Mouse (Mus musculus) stomach, postnatal 0 days (tissue): ENCODE results near the gene Klf9. TPM values are rescaled to one million over a fixed set of nuclear protein-coding genes. Genes with fewer than 3 reads are reported as not detected.

Experiments
- ATAC-seq: fragments of 200-750 bp; cut with Nextera tagmentation; 2 replicates; pipeline ENCODE4 v1.8.0; 2017; ENCODE audit not compliant: low FRiP score, low TSS enrichment
- DNase-seq: peaks from one replicate; pipeline ENCODE4 v3.0.0-alpha.2; 2016; ENCODE audit warnings: low spot score
- H3K27ac ChIP-seq: fragments of 300-500 bp; sonication (generic); replicated peaks from 2 replicates; pipeline ENCODE4 v1.5.1; 2014; ENCODE audit warnings: mild to moderate bottlenecking, control low read depth
- H3K27me3 ChIP-seq: fragments of 300-500 bp; sonication (generic); 2 replicates; pipeline ENCODE4 v1.6.1; 2014; ENCODE audit warnings: low read length; ENCODE audit not compliant: control insufficient read depth, insufficient read depth
- H3K36me3 ChIP-seq: fragments of 300-500 bp; sonication (generic); 2 replicates; pipeline ENCODE4 v1.6.1; 2014; ENCODE audit warnings: low read length, mixed read lengths; ENCODE audit not compliant: control insufficient read depth, insufficient read depth
- H3K4me1 ChIP-seq: fragments of 300-500 bp; sonication (generic); replicated peaks from 2 replicates; pipeline ENCODE4 v1.6.1; 2014; ENCODE audit warnings: antibody characterized with exemption; ENCODE audit not compliant: control insufficient read depth, insufficient read depth
- H3K4me2 ChIP-seq: fragments of 300-500 bp; sonication (generic); replicated peaks from 2 replicates; pipeline ENCODE4 v1.6.1; 2014; ENCODE audit warnings: low read depth, mild to moderate bottlenecking, control low read depth, moderate library complexity
- H3K4me3 ChIP-seq: fragments of 300-500 bp; sonication (generic); 2 replicates; pipeline ENCODE4 v1.5.1; 2014; ENCODE audit warnings: low read depth, low read length, control low read depth
- H3K9ac ChIP-seq: fragments of 300-500 bp; sonication (generic); 2 replicates; pipeline ENCODE4 v1.6.1; 2014; ENCODE audit warnings: mild to moderate bottlenecking, low read length, control low read depth, mixed read lengths
- H3K9me3 ChIP-seq: fragments of 300-500 bp; sonication (generic); 2 replicates; pipeline ENCODE4 v1.6.1; 2016; ENCODE audit warnings: low read length; ENCODE audit not compliant: control insufficient read depth
- CTCF ChIP-seq: IDR thresholded peaks from 2 replicates; pipeline ENCODE4 v1.5.1; 2016; ENCODE audit warnings: antibody characterized with exemption, low read depth, mild to moderate bottlenecking, moderate library complexity
- EP300 ChIP-seq: optimal IDR thresholded peaks from 2 replicates; pipeline ENCODE3; 2016; ENCODE audit warnings: antibody characterized with exemption
- WGBS: fragments of 180-500 bp; shearing (Covaris S2); extraction: QIAGEN DNeasy Blood & Tissue Kit; methylation state at CpG from one replicate; pipeline ENCODE4 v1.1.7; 2014; 5-methylcytosine and 5-hydroxymethylcytosine counted together
- polyA plus RNA-seq: library from polyadenylated mRNA; unstranded; fragments of >200 nt; fragmentation: Nextera tagmentation; extraction: Ambion mirVana; gene quantifications from 2 replicates; pipeline ENCODE4 v1.2.1, GENCODE M21; 2015

Gene Klf9
- polyA plus RNA-seq, 1 experiment from 2014 or later, result 17.4 TPM

DNA sequence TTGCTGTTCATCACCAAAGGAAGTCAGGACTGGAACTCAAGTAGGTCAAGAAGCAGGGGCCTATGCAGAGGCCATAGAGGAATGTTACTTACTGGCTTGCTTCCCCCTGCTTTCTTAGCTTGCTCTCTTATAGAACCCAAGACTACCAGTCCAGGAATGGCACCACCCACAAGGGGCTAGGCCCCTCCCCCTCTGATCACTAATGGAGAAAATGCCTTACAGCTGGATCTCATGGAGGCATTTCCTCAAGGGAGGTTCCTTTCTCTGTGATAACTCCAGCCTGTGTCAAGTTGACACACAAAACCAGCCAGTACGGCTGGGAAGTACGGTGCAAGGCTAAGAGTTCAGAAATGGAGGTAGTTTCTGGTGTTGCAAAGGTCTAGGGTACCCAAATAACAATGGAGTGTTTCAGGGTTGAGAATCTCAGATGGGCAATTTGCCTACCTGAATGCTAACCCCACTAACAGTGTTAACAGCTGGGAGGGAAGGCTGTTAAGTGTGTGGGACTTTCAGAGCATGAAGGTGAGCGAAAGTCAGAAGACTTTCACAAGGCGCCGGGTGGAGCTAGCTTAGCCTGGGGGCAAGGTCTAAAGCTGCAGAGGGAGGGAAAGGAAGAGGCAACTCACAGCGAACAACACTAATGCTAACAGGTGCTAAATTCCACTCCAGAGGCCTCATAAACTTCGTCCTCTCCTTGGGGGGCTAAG is 8.2 kb upstream of the Klf9 start:
- Histone ChIP-seq H3K36me3 (no peaks in the 10 kb centered on the region), H3K9me3 (no peaks in the 10 kb centered on the region), H3K4me3 (no peak overlapping the region), H3K9ac (peak overlapping the region; percentile 70; the same call in 1 of the 2 replicates), H3K4me1 (peaks cover 5% of the 10 kb centered on the region; the same call in 1 of the 2 replicates), H3K4me2 (no peak overlapping the region; the same call in 1 of the 2 replicates), H3K27me3 (no peaks in the 10 kb centered on the region), H3K27ac (peak overlapping the region; percentile 99)
- no peak for TF ChIP-seq EP300
- no peak for TF ChIP-seq CTCF
- WGBS, result 54% methylated on average over 7 of the region's 7 CpGs
- DNase-seq, result peak; percentile 58
- no peak for ATAC-seq

GRCm38 (mm10) chr19:23133427-23134094 is 7.5 kb upstream of the Klf9 start:
- H3K27me3 ChIP-seq, result no peaks in the 10 kb centered on the region
- H3K4me1 ChIP-seq, result peaks cover 5% of the 10 kb centered on the region; the same call in 1 of the 2 replicates
- peak overlapping the region; percentile 99 for H3K27ac ChIP-seq
- peak overlapping the region; percentile 77 for H3K4me2 ChIP-seq
- no peak for DNase-seq
- H3K9me3 ChIP-seq, result no peaks in the 10 kb centered on the region
- 38% methylated on average over 9 of the region's 9 CpGs for WGBS
- TF ChIP-seq EP300, result no peak
- no peak for TF ChIP-seq CTCF
- ATAC-seq, result no peak
- no peaks in the 10 kb centered on the region for H3K36me3 ChIP-seq
- no peak overlapping the region for H3K4me3 ChIP-seq
- peak overlapping the region; percentile 70 for H3K9ac ChIP-seq

DNA sequence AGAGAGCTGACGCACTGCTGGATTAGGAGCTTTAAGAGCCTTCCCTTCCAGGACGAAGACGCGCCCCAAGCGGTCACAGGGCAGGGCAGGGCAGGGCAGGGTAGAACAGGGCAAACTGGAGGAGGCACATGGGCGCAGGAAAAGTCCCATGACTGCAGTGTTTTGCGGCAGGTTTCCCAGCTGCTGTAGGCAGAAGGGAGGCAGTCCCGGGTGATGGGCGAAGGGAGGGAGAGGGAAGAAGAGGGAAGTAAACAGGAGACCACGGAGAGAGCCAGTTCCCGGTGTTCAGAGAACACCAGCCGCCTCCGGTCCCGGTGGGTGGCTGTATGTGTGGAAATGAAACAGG is 7.0 kb upstream of the Klf9 start:
- peak overlapping the region; percentile 77 for H3K4me2 ChIP-seq
- peak; percentile 56 for ATAC-seq
- no peak for TF ChIP-seq EP300
- TF ChIP-seq CTCF, result peak; percentile 66
- DNase-seq, result peak; percentile 90
- no peaks in the 10 kb centered on the region for H3K36me3 ChIP-seq
- no peaks in the 10 kb centered on the region for H3K9me3 ChIP-seq
- H3K4me3 ChIP-seq, result peak overlapping the region; percentile 39
- H3K9ac ChIP-seq, result peak overlapping the region; percentile 70
- H3K27me3 ChIP-seq, result no peaks in the 10 kb centered on the region
- 4% methylated on average over 14 of the region's 14 CpGs for WGBS
- H3K27ac ChIP-seq, result peak overlapping the region; percentile 99
- H3K4me1 ChIP-seq, result peaks cover 5% of the 10 kb centered on the region; the same call in 1 of the 2 replicates

GRCm38 (mm10) chr19:23134441-23135301 is 6.4 kb upstream of the Klf9 start:
- ATAC-seq, result peak; percentile 84
- Histone ChIP-seq H3K4me2 (peak overlapping the region; percentile 77), H3K4me3 (peak overlapping the region; percentile 39), H3K4me1 (peaks cover 5% of the 10 kb centered on the region; the same call in 1 of the 2 replicates), H3K27me3 (no peaks in the 10 kb centered on the region), H3K27ac (peak overlapping the region; percentile 99), H3K9me3 (no peaks in the 10 kb centered on the region), H3K9ac (peak overlapping the region; percentile 72), H3K36me3 (no peaks in the 10 kb centered on the region)
- DNase-seq, result peak; percentile 93
- WGBS, result 2% methylated on average over 46 of the region's 47 CpGs
- TF ChIP-seq EP300 (peak; percentile 91), CTCF (peak; percentile 10; the same call in 1 of the 2 replicates)

DNA sequence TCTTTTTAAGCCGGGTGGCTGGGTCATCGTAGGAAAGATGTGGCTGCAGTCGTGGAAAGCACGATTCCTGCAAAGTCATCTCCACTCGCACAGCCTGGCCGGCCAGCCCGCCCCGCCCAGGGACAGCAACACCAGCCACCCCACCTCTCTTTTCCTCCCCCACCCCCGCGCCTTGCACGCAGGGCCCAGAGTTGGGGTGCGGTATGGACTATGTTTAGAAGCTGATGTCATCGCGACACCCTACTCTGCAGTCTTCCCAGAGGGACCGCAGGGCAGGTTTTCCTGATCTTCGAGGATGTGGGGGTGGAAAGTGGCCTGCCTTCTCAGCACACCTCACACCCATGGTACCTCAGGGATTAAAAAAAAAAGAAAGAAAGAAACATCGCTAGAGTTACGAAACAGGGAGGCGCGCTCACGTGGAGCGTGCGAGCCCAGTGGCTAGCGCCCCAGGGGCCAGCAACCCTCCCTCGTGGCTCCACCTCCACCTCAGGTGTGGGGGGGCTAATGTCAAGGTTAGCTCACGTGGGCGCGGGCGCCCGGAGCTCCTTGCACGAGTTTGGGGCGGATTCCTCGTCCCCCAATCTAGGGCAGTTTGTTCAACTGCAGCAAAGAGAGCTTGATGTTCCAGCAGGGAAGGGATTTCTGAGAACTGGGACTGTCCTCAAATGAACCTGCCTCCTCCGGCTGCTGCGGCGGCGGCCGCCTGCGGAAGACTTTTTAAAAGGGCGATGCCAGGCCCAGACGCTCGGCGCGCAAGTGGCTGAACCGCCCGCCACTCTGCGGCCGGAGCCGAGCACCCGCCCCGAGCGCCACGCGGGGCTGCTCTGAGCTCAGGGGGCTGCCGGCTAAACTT is 5.5 kb upstream of the Klf9 start:
- ATAC-seq (peak; percentile 77), DNase-seq (peak; percentile 93)
- H3K4me3 ChIP-seq, result peak overlapping the region; percentile 39
- peaks cover 5% of the 10 kb centered on the region; the same call in 1 of the 2 replicates for H3K4me1 ChIP-seq
- TF ChIP-seq CTCF (peak; percentile 15; the same call in 1 of the 2 replicates), EP300 (peak; percentile 97)
- H3K27me3 ChIP-seq, result no peaks in the 10 kb centered on the region
- H3K27ac ChIP-seq, result peak overlapping the region; percentile 99
- no peaks in the 10 kb centered on the region for H3K9me3 ChIP-seq
- WGBS, result 1% methylated on average over 55 of the region's 55 CpGs
- H3K9ac ChIP-seq, result peak overlapping the region; percentile 72
- H3K4me2 ChIP-seq, result peak overlapping the region; percentile 77
- no peaks in the 10 kb centered on the region for H3K36me3 ChIP-seq
